Mouse (Mus musculus): Measurements from ENCODE around the gene Rgma. TPM values are rescaled to one million over a fixed set of nuclear protein-coding genes. Genes with fewer than 3 reads are reported as not detected.

Gene Rgma
- polyA plus RNA-seq, 1 experiment from 2014 or later = 3.3 TPM

DNA sequence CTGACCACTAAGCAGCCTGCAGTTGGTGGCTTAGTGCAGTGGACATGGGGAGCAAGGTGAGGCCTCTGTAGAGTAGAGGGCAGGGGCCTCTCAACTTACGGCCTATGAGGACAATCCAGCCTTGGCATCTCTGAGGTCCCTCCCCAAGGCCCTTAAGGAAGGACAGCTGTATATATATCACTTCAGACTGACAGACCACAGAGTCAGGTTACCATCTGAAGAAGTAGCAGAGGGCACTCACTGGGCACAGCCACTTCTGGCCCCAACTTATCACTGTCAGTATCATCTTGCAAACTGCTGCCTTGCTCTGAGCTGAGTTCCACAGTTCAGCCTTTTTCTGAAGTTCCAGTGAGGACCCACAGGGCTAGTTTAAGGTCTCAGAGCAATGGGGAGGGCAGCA, 27.4 kb downstream of the Rgma start:
- no peak for ATAC-seq (replicated peaks; ENCODE audit: insufficient number of reproducible peaks, insufficient read depth, low FRiP score, low read depth)
- Histone ChIP-seq H3K36me3 (no peaks in the 10 kb centered on the region; the same call in 1 of the 2 replicates), H3K9ac (no peak overlapping the region), H3K4me2 (no peak overlapping the region), H3K4me1 (replicated peaks) (peaks cover 24% of the 10 kb centered on the region), H3K4me3 (no peak overlapping the region), H3K27ac (no peak overlapping the region), H3K27me3 (peaks cover 32% of the 10 kb centered on the region), H3K9me3 (replicated peaks) (no peaks in the 10 kb centered on the region)
- WGBS = 74% methylated on average over 1 of the region's 1 CpGs

DNA sequence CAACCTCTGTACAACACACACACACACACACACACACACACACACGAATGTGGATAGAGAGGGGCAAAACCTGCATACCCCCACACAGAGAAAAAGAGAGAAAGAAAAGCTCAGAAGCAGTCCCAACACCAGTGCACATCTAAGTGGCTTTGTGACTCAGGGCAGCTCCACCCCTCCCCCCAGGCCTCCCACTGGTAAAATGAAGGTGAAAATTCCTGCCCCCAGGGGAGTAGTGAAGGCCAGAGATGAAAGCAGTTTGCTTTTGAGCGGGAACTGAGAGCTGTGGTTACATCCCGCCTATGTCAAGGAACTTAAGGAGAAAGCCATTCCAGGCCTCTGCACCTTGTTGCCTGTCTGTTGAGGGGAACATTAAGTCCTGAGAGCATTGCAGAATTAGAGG, 28.2 kb downstream of the Rgma start:
- H3K4me2 ChIP-seq = no peak overlapping the region
- 39% methylated on average over 3 of the region's 3 CpGs for WGBS

DNA sequence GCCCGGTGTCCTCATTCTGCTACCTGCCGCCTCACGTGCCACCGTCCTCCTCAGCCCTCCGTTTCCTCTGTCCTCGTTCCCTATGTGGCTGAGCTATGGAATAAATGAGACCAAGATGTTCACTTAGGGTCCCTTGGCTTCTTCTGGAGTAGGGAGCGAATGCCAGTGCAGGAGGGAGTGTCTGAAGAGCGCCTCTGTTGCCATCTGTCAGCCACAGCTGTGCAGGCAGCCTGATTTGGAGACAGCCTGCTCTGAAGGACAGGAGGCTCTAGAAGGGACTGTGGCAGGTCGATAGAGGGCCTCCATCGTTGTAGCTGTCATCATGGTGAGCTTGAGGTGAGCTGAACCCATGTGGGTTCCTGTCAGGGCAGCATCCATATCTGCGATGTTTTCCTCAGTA, 30.2 kb downstream of the Rgma start:
- H3K36me3 ChIP-seq = no peaks in the 10 kb centered on the region; the same call in 1 of the 2 replicates
- peaks cover 8% of the 10 kb centered on the region for H3K27me3 ChIP-seq
- 79% methylated on average over 11 of the region's 11 CpGs for WGBS
- no peak for ATAC-seq (replicated peaks; ENCODE audit: insufficient number of reproducible peaks, insufficient read depth, low FRiP score, low read depth)
- no peak overlapping the region for H3K4me2 ChIP-seq
- no peak overlapping the region for H3K4me3 ChIP-seq
- H3K4me1 ChIP-seq (replicated peaks) = no peaks in the 10 kb centered on the region; the same call in 1 of the 2 replicates
- no peaks in the 10 kb centered on the region for H3K9me3 ChIP-seq (replicated peaks)
- no peak overlapping the region for H3K27ac ChIP-seq
- H3K9ac ChIP-seq = no peak overlapping the region

More for the DNA sequence above, 28.2 kb downstream of the Rgma start:
- Histone ChIP-seq H3K9ac (no peak overlapping the region), H3K27me3 (peaks cover 24% of the 10 kb centered on the region), H3K4me1 (replicated peaks) (peaks cover 19% of the 10 kb centered on the region), H3K36me3 (no peaks in the 10 kb centered on the region; the same call in 1 of the 2 replicates), H3K4me3 (no peak overlapping the region), H3K9me3 (replicated peaks) (no peaks in the 10 kb centered on the region), H3K27ac (no peak overlapping the region)
- no peak for ATAC-seq (replicated peaks; ENCODE audit: insufficient number of reproducible peaks, insufficient read depth, low FRiP score, low read depth)

DNA sequence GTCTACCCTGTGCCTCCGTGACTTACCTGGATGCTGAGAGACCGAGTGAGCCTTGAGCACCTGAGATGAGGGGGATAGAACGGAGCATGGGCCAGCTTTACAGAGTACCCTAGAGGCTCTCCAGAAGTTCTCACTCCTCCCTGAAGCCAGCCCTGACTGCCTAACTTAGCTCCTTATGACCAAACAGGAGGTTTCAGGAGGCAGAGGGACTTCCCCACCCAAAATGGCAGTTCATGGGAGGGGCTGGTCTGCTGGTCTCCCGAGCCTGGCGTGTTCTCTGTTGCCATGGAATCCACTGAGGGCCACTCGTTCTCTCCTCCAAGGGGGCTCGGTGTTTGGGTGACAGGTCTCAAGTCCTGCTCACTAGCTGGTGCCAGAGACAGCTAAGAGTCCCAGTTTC, 36.2 kb downstream of the Rgma start:
- 72% methylated on average over 7 of the region's 7 CpGs for WGBS
- ATAC-seq (replicated peaks; ENCODE audit: insufficient number of reproducible peaks, insufficient read depth, low FRiP score, low read depth) = no peak
- Histone ChIP-seq H3K36me3 (no peaks in the 10 kb centered on the region), H3K27me3 (no peaks in the 10 kb centered on the region), H3K4me1 (replicated peaks) (peaks cover 16% of the 10 kb centered on the region), H3K9me3 (replicated peaks) (no peaks in the 10 kb centered on the region), H3K4me3 (no peak overlapping the region), H3K4me2 (no peak overlapping the region), H3K27ac (no peak overlapping the region), H3K9ac (no peak overlapping the region)

DNA sequence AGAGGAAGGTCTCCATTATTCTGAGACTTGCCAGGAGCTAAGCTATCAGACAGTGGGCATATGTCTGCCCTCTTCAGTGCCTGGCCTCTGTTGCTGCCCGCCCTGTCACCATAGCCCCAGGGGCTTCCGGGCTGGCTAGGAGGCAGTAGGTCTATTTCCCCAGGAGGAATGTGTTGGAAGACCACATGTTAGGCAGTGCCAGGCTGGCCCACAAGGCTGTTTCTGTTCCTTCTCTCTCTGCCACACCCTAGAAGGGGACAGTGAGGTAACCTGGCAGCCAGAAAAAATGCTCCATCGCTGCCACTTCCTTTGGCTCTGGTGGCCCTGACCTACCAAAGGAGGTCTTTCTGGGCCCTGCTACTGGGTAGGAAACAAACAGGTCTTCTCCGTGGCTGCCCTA, 36.7 kb downstream of the Rgma start:
- Histone ChIP-seq H3K9ac (no peak overlapping the region), H3K4me2 (no peak overlapping the region), H3K4me3 (no peak overlapping the region), H3K27ac (peak overlapping the region; percentile 58), H3K4me1 (replicated peaks) (peaks cover 16% of the 10 kb centered on the region), H3K36me3 (no peaks in the 10 kb centered on the region), H3K9me3 (replicated peaks) (no peaks in the 10 kb centered on the region), H3K27me3 (no peaks in the 10 kb centered on the region)
- ATAC-seq (replicated peaks; ENCODE audit: insufficient number of reproducible peaks, insufficient read depth, low FRiP score, low read depth) = no peak
- 77% methylated on average over 4 of the region's 4 CpGs for WGBS

DNA sequence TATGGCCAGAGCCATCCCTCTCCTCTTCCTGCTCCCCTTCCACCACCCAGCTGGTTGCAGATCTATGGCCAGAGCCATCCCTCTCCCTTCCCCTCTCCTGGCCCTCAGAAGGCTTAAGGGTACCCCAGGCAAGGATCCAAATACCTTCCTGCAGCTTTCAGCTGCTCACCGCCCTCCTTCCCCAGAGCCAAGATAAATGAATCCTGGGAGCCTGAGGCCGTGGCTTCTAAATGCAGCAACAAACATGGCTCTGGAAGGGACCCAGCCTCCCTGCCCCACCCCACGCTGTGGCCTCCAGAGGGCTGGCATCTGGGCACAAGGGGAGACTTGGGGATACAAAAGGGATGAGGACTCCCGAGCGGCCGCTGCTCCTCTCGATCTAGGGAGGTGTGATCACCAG, 37.1 kb downstream of the Rgma start:
- 51% methylated on average over 7 of the region's 7 CpGs for WGBS
- H3K4me2 ChIP-seq = no peak overlapping the region
- H3K4me1 ChIP-seq (replicated peaks) = peaks cover 16% of the 10 kb centered on the region
- no peaks in the 10 kb centered on the region for H3K9me3 ChIP-seq (replicated peaks)
- no peak overlapping the region for H3K9ac ChIP-seq
- no peaks in the 10 kb centered on the region for H3K27me3 ChIP-seq
- H3K4me3 ChIP-seq = no peak overlapping the region
- H3K36me3 ChIP-seq = no peaks in the 10 kb centered on the region
- ATAC-seq (replicated peaks; ENCODE audit: insufficient number of reproducible peaks, insufficient read depth, low FRiP score, low read depth) = peak; percentile 32; the same call in 1 of the 2 replicates
- H3K27ac ChIP-seq = peak overlapping the region; percentile 58

DNA sequence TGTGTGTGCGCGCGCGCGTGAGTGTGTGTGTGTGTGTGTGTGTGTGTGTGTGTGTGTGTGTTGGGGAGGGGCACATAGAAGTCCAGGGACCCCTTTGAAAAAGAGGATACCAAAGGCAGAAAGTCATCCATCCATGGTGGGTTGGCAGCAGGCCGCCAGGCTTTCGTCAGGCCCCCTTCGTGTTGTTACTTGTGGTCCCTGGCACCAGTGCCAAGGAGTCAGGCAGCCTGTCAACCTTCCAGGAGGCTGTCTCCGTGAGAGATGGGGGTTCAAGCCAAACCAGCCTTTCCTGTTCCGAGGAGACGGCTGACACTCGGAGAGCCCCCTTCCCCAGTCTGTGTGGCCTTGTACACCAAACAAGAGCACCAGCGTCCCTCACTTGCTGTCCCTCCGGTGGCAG, 38.9 kb downstream of the Rgma start:
- no peaks in the 10 kb centered on the region for H3K9me3 ChIP-seq (replicated peaks)
- H3K9ac ChIP-seq = no peak overlapping the region
- no peaks in the 10 kb centered on the region for H3K27me3 ChIP-seq
- ATAC-seq (replicated peaks; ENCODE audit: insufficient number of reproducible peaks, insufficient read depth, low FRiP score, low read depth) = no peak
- no peak overlapping the region for H3K27ac ChIP-seq
- H3K36me3 ChIP-seq = no peaks in the 10 kb centered on the region
- no peak overlapping the region for H3K4me2 ChIP-seq
- H3K4me1 ChIP-seq (replicated peaks) = peaks cover 16% of the 10 kb centered on the region
- 88% methylated on average over 14 of the region's 14 CpGs for WGBS
- H3K4me3 ChIP-seq = no peak overlapping the region

DNA sequence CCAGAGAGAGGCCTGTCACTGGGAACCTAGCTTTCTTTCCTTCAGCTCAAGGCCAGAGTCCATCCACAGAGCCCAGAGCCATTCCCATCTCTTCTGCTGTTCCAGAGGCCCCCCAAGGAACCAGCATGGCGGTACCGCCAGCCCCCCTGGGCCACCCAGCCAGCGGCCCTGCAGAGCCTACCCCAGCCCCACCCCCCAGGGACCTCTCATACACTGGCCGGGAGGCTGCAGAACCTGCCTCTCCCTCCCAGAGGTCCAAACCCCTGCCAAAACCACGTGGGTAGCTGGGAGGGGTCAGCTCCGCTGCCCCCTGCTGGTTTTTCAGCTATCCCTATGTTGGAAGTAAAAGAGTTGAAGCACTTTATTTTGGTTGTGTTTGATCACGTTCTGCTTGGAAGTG, 44.1 kb downstream of the Rgma start:
- Histone ChIP-seq H3K27me3 (no peaks in the 10 kb centered on the region), H3K4me2 (no peak overlapping the region), H3K36me3 (no peaks in the 10 kb centered on the region), H3K27ac (no peak overlapping the region), H3K9ac (no peak overlapping the region), H3K4me3 (no peak overlapping the region), H3K4me1 (replicated peaks) (peaks cover 24% of the 10 kb centered on the region), H3K9me3 (replicated peaks) (no peaks in the 10 kb centered on the region)
- ATAC-seq (replicated peaks; ENCODE audit: insufficient number of reproducible peaks, insufficient read depth, low FRiP score, low read depth) = no peak
- WGBS = 48% methylated on average over 7 of the region's 7 CpGs

DNA sequence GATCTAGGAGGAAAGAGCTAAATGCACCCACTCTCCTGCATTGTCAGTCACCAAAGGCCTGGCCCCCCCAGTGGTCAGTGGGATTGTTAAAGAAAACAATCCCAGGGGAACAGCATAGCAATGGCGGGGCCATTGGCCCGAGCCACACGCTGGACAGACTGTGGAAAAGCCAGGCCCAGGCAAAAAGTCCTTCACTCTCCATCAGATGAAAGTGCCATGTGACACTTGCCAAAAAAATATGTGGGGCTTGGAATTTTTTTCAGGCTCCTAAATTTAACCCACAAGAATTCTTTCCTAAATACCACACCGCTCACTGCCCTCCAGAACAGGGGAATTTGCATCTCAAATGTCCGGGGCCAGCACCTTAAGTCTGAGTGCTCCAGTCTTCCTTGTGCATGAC, 45.5 kb downstream of the Rgma start:
- H3K9me3 ChIP-seq (replicated peaks) = no peaks in the 10 kb centered on the region
- H3K4me2 ChIP-seq = no peak overlapping the region
- H3K9ac ChIP-seq = no peak overlapping the region
- H3K27ac ChIP-seq = no peak overlapping the region
- 45% methylated on average over 5 of the region's 5 CpGs for WGBS
- no peaks in the 10 kb centered on the region for H3K27me3 ChIP-seq
- ATAC-seq (replicated peaks; ENCODE audit: insufficient number of reproducible peaks, insufficient read depth, low FRiP score, low read depth) = no peak
- H3K36me3 ChIP-seq = no peaks in the 10 kb centered on the region
- H3K4me3 ChIP-seq = no peak overlapping the region
- H3K4me1 ChIP-seq (replicated peaks) = peaks cover 33% of the 10 kb centered on the region

DNA sequence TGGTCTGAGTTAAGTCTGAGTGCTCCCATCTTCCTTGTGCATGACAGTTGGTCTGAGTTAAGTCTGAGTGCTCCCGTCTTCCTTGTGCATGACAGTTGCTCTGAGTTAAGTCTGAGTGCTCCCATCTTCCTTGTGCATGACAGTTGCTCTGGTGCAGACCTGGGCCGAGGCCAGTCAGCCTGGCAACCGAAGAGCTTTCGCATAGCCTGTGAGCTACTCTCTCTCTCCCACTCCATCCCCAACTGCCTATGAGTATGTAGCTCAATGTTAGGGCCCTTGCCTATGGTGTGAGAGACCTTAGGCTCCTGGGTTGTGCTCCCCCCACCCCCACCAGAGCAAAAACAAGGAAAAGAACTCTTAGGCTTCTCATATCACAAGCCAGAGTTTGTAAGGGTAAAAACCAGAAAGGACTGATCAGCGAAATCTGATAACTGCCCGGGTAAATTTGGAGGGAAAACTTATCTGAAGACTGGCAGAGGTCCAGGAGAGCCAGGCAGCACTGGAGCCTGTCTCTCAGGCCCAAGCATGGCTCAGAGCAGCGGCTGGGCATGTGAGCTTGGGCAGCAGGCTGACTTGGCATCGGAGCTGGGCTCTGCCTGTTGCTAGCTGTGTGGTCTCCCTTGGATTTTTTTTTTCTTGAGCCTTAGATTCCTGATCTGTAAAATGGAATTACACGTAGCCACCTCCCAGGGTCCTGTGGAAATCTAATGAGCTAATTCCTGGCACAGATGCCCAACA, 46.1 kb downstream of the Rgma start:
- WGBS = 48% methylated on average over 9 of the region's 9 CpGs
- ATAC-seq (replicated peaks; ENCODE audit: insufficient number of reproducible peaks, insufficient read depth, low FRiP score, low read depth) = no peak
- H3K27ac ChIP-seq = no peak overlapping the region
- H3K9ac ChIP-seq = no peak overlapping the region
- H3K27me3 ChIP-seq = no peaks in the 10 kb centered on the region
- H3K4me2 ChIP-seq = no peak overlapping the region
- no peak overlapping the region for H3K4me3 ChIP-seq
- peaks cover 33% of the 10 kb centered on the region for H3K4me1 ChIP-seq (replicated peaks)
- H3K9me3 ChIP-seq (replicated peaks) = no peaks in the 10 kb centered on the region
- no peaks in the 10 kb centered on the region; the same call in 1 of the 2 replicates for H3K36me3 ChIP-seq

DNA sequence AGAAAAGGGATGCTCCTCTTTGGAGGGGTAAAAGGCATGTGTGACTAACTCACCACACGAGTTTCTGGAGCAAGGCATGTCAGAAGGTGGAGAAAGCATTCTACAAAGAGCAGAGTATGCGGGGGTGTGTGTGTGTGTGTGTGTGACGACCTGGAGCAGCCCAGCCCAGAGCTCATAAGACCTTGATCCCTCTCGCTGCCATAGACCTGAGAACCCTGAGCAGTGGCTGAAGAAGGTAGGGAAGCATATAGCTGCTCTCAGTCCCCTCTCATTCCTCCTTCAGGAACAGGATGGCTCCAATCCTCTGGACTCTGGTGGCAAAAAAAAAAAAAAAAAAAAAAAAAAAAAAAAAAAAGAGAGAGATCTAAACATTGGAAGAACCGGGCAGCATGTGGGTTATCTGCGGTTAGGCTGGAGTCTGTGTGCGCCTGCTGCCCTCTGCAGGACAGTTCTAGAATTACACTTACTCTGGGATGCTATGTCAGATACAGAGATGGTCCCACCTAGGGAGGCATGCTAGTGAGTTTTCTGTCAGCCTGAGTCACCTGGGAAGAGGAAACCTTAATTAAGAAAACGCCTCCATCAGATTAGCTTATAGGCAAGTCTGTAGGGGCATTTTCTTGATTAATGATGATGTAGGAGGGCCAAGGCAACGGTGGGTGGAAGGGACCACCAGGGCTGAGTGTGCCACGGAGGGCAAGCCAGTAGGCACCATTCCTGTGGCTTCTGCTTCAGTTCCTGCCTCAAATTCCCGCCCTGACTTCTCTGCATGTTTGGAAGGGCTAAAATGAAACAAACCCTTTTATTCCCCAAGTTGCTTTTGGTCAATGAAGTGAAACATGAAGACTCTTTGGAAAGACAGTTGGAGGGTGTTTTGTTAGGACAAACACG, 47.2 kb downstream of the Rgma start:
- no peaks in the 10 kb centered on the region for H3K27me3 ChIP-seq
- H3K27ac ChIP-seq = no peak overlapping the region
- H3K9ac ChIP-seq = no peak overlapping the region
- H3K9me3 ChIP-seq (replicated peaks) = no peaks in the 10 kb centered on the region
- no peak overlapping the region for H3K4me2 ChIP-seq
- H3K4me1 ChIP-seq (replicated peaks) = peaks cover 33% of the 10 kb centered on the region
- no peak overlapping the region for H3K4me3 ChIP-seq
- WGBS = 35% methylated on average over 12 of the region's 12 CpGs
- H3K36me3 ChIP-seq = peaks cover 9% of the 10 kb centered on the region
- no peak for ATAC-seq (replicated peaks; ENCODE audit: insufficient number of reproducible peaks, insufficient read depth, low FRiP score, low read depth)

Data from heart, embryonic 15.5 days (tissue).